Mouse (Mus musculus): ENCODE data around the gene Wnt5b. TPM values are rescaled to one million over a fixed set of nuclear protein-coding genes. Genes with fewer than 3 reads are reported as not detected.

The Wnt5b gene
- total RNA-seq, 1 experiment = 3.5 TPM

DNA sequence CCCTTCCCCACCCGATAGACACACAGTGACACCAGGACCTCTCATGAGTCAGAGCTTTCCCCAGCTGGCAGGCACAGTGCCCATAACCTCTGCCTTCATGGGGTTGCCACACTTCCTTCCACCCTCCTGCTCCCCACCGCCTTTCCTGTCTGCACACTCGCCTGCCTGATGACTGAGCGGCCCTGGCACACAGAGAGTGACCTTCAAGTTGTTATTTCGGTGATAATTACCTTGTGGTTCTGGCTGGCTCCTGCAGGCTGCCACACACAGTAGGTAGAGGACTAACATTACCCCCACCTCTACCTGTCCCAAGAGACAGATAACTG, 147.9 kb downstream of the Wnt5b start:
- H3K27ac ChIP-seq (ENCODE audit: insufficient read depth, low read depth, low read length, poor library complexity, severe bottlenecking) = no peak overlapping the region
- in situ Hi-C loops (cut with MboI; ENCODE audit: low sequenced_read_pairs in 2 of 2, unreplicated experiment in 2 of 2) = no loop called here
- H3K4me3 ChIP-seq (ENCODE audit: insufficient read depth in 1 of 2, low read depth in 1 of 2, low read length in 2 of 2, poor library complexity in 1 of 2, severe bottlenecking in 1 of 2) = no peak overlapping the region
- no peaks in the 10 kb centered on the region for H3K9me3 ChIP-seq (ENCODE audit: control insufficient read depth, insufficient read depth, low read depth, low read length)
- no peak overlapping the region for H3K9ac ChIP-seq (ENCODE audit: insufficient read depth, low read depth, low read length, poor library complexity, severe bottlenecking)
- H3K36me3 ChIP-seq (ENCODE audit: control insufficient read depth, insufficient read depth, low read length, poor library complexity, severe bottlenecking) = peaks cover 6% of the 10 kb centered on the region
- peaks cover 0 to 2% of the 10 kb centered on the region in 2 experiments; a peak in 1 of 4 replicates for H3K4me1 ChIP-seq (ENCODE audit: control insufficient read depth in 2 of 2, insufficient read depth in 2 of 2, low read length in 2 of 2, poor library complexity in 1 of 2)
- TF ChIP-seq MAFK (IDR thresholded peaks at IDR 0.05; ENCODE audit: insufficient read depth, low read depth, low read length) (no peak), HCFC1 (IDR thresholded peaks at IDR 0.05; ENCODE audit: borderline replicate concordance, insufficient read depth, low read length) (no peak), ZNF384 (IDR thresholded peaks at IDR 0.05; ENCODE audit: low read depth, low read length) (no peak), CHD2 (IDR thresholded peaks at IDR 0.05; ENCODE audit: low read depth, low read length) (no peak), ZC3H11A (IDR thresholded peaks at IDR 0.05; ENCODE audit: borderline replicate concordance, low read depth, low read length) (no peak)
- DNase-seq (ENCODE audit: low read depth, low spot score) = no peak

DNA sequence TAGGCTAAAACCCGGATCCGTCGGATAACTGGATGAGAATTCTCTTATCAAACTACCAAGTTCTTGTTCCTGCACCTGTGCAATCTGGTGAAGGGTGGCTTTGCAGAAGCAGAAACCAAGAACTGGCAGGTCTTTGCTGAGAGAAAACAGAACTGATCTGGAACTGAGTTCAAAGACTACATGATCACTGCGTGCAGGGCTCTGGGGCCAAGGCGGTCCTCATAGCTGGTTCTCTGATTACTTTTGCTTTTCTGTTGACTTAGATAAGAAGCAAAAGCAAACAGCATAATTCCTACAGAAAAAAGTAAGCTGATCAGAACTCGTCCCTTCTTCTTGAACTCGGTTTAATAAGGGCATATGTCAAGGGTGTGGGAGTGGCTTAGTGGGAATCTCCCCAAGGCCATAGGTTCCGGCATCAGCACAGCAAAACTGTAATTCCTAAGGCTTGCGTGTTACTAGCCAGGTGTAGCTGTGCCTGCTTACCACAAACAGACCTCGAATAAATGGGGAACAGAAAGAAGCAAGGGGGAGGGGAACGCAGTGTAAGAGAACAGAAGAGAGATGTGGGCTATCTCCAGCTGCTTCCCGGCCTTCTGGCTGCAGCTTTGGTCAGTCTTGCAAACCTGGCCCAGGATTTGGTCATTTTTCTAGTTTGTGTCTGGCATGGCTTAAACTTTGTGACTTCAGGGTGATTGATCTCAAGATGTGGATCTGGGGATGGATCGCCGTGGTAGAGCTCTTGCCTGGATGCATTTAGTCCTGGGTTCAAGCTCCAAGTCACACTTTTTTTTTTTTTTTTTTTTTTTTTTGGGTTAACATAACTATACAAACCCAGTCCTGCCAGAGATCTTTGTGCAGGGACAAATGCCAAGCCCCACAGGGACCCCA, 148.5 kb downstream of the Wnt5b start:
- H3K36me3 ChIP-seq (ENCODE audit: control insufficient read depth, insufficient read depth, low read length, poor library complexity, severe bottlenecking) = peaks cover 6% of the 10 kb centered on the region
- in situ Hi-C loops (cut with MboI; ENCODE audit: low sequenced_read_pairs in 2 of 2, unreplicated experiment in 2 of 2) = no loop called here
- H3K4me3 ChIP-seq (ENCODE audit: insufficient read depth in 1 of 2, low read depth in 1 of 2, low read length in 2 of 2, poor library complexity in 1 of 2, severe bottlenecking in 1 of 2) = no peak overlapping the region
- no peak overlapping the region for H3K9ac ChIP-seq (ENCODE audit: insufficient read depth, low read depth, low read length, poor library complexity, severe bottlenecking)
- no peak overlapping the region for H3K27ac ChIP-seq (ENCODE audit: insufficient read depth, low read depth, low read length, poor library complexity, severe bottlenecking)
- TF ChIP-seq ZNF384 (IDR thresholded peaks at IDR 0.05; ENCODE audit: low read depth, low read length) (0 out of 2 replicates have a peak, but pooled peaks have one; percentile 50), CHD2 (IDR thresholded peaks at IDR 0.05; ENCODE audit: low read depth, low read length) (no peak)
- H3K4me1 ChIP-seq (ENCODE audit: control insufficient read depth in 2 of 2, insufficient read depth in 2 of 2, low read length in 2 of 2, poor library complexity in 1 of 2) = peaks cover 0 to 2% of the 10 kb centered on the region in 2 experiments; a peak in 1 of 4 replicates
- no peaks in the 10 kb centered on the region for H3K9me3 ChIP-seq (ENCODE audit: control insufficient read depth, insufficient read depth, low read depth, low read length)
- DNase-seq (ENCODE audit: low read depth, low spot score) = no peak

DNA sequence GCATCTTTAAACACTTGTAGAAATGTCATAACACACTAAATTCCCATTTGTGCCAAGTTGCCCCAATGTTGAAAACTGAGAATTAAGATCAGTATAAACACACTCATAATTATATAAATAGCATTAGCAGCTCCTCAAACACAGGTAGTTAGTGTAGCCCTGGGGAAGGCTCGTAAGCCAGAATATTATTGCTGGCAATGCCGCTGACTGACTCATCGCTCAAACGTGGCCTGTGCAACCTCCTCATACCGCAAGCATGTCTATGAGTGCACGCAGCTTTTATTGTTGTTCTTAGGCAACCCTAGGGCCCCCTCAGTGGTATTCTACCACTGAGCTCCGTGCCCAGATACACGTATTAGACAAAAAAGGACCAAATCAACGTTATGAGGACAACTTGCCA, 151.3 kb downstream of the Wnt5b start:
- TF ChIP-seq ZNF384 (IDR thresholded peaks at IDR 0.05; ENCODE audit: low read depth, low read length) (no peak), ZC3H11A (IDR thresholded peaks at IDR 0.05; ENCODE audit: borderline replicate concordance, low read depth, low read length) (no peak), HCFC1 (IDR thresholded peaks at IDR 0.05; ENCODE audit: borderline replicate concordance, insufficient read depth, low read length) (no peak), MAFK (IDR thresholded peaks at IDR 0.05; ENCODE audit: insufficient read depth, low read depth, low read length) (no peak), CHD2 (IDR thresholded peaks at IDR 0.05; ENCODE audit: low read depth, low read length) (no peak)
- Histone ChIP-seq H3K27ac (ENCODE audit: insufficient read depth, low read depth, low read length, poor library complexity, severe bottlenecking) (no peak overlapping the region), H3K4me3 (ENCODE audit: insufficient read depth in 1 of 2, low read depth in 1 of 2, low read length in 2 of 2, poor library complexity in 1 of 2, severe bottlenecking in 1 of 2) (no peak overlapping the region), H3K9me3 (ENCODE audit: control insufficient read depth, insufficient read depth, low read depth, low read length) (no peaks in the 10 kb centered on the region), H3K4me1 (ENCODE audit: control insufficient read depth in 2 of 2, insufficient read depth in 2 of 2, low read length in 2 of 2, poor library complexity in 1 of 2) (peaks cover 0 to 2% of the 10 kb centered on the region in 2 experiments; a peak in 1 of 4 replicates), H3K36me3 (ENCODE audit: control insufficient read depth, insufficient read depth, low read length, poor library complexity, severe bottlenecking) (peaks cover 6% of the 10 kb centered on the region), H3K9ac (ENCODE audit: insufficient read depth, low read depth, low read length, poor library complexity, severe bottlenecking) (no peak overlapping the region)
- in situ Hi-C loops (cut with MboI; ENCODE audit: low sequenced_read_pairs in 2 of 2, unreplicated experiment in 2 of 2) = no loop called here
- no peak for DNase-seq (ENCODE audit: low read depth, low spot score)

DNA sequence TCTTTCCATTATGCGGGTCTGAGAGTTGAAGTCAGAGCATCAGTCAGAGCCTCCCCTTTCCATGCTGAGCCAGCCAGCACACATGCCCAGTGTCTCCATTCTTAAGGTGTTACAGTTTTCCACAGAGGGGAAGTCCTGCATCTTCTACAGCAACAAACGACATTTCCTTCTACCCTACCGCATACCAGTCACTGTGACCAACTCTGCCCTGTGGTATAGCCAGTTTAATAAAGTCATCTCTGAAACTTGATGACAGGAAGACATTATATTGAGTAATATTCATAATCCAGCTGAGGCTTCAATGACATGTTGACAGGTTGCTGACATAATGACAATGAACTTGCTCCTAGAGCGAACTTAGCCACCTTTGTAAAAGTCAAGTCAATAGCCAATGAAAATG, 153.4 kb downstream of the Wnt5b start:
- DNase-seq (ENCODE audit: low read depth, low spot score) = no peak
- no peak overlapping the region for H3K9ac ChIP-seq (ENCODE audit: insufficient read depth, low read depth, low read length, poor library complexity, severe bottlenecking)
- H3K4me3 ChIP-seq (ENCODE audit: insufficient read depth in 1 of 2, low read depth in 1 of 2, low read length in 2 of 2, poor library complexity in 1 of 2, severe bottlenecking in 1 of 2) = no peak overlapping the region
- no peak overlapping the region for H3K27ac ChIP-seq (ENCODE audit: insufficient read depth, low read depth, low read length, poor library complexity, severe bottlenecking)
- TF ChIP-seq HCFC1 (IDR thresholded peaks at IDR 0.05; ENCODE audit: borderline replicate concordance, insufficient read depth, low read length) = no peak
- no peak for TF ChIP-seq ZNF384 (IDR thresholded peaks at IDR 0.05; ENCODE audit: low read depth, low read length)
- no peak for TF ChIP-seq CHD2 (IDR thresholded peaks at IDR 0.05; ENCODE audit: low read depth, low read length)
- no peak for TF ChIP-seq MAFK (IDR thresholded peaks at IDR 0.05; ENCODE audit: insufficient read depth, low read depth, low read length)
- TF ChIP-seq ZC3H11A (IDR thresholded peaks at IDR 0.05; ENCODE audit: borderline replicate concordance, low read depth, low read length) = no peak
- peaks cover 0 to 2% of the 10 kb centered on the region in 2 experiments; a peak in 1 of 4 replicates for H3K4me1 ChIP-seq (ENCODE audit: control insufficient read depth in 2 of 2, insufficient read depth in 2 of 2, low read length in 2 of 2, poor library complexity in 1 of 2)
- in situ Hi-C loops (cut with MboI; ENCODE audit: low sequenced_read_pairs in 2 of 2, unreplicated experiment in 2 of 2) = no loop called here
- H3K9me3 ChIP-seq (ENCODE audit: control insufficient read depth, insufficient read depth, low read depth, low read length) = no peaks in the 10 kb centered on the region
- H3K36me3 ChIP-seq (ENCODE audit: control insufficient read depth, insufficient read depth, low read length, poor library complexity, severe bottlenecking) = no peaks in the 10 kb centered on the region; the same call in 1 of the 2 replicates
